Mouse (Mus musculus): ENCODE data around the gene Mical2. TPM values are rescaled to one million over a fixed set of nuclear protein-coding genes. Genes with fewer than 3 reads are reported as not detected.
A peak's percentile ranks its signal among the peaks of the same experiment; 100 is the strongest.

Gene Mical2
- polyA plus RNA-seq, 1 experiment from 2014 or later, result 3.4 TPM

DNA sequence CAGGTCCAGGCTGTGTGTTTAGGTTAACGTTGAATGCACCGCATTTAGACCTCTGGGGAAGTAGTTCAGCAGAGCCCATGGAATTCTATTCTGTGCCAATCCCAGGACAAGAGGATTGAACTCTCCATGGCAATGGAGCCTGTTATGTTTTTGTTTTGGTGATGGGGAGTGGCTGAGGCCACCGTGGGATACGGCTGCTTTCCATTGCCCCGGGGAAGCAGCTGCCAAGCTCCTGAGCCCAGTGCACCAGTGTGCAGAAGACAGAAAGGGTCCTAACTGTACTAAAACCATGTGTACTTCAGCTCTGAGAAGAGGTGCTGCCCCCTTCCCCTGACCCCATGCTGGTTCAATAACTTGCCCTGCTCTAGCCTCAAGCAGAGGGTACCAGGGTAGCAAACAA lies 47.0 kb downstream of the Mical2 start:
- 67% methylated on average over 5 of the region's 5 CpGs for WGBS (ENCODE audit: insufficient replicate concordance)
- no peak for ATAC-seq
- Histone ChIP-seq H3K4me1 (peaks cover 13% of the 10 kb centered on the region; the same call in 1 of the 2 replicates), H3K4me3 (no peak overlapping the region), H3K27ac (no peak overlapping the region), H3K27me3 (replicated peaks) (no peaks in the 10 kb centered on the region), H3K9ac (no peak overlapping the region), H3K36me3 (no peaks in the 10 kb centered on the region), H3K9me3 (replicated peaks) (no peaks in the 10 kb centered on the region), H3K4me2 (no peak overlapping the region)

DNA sequence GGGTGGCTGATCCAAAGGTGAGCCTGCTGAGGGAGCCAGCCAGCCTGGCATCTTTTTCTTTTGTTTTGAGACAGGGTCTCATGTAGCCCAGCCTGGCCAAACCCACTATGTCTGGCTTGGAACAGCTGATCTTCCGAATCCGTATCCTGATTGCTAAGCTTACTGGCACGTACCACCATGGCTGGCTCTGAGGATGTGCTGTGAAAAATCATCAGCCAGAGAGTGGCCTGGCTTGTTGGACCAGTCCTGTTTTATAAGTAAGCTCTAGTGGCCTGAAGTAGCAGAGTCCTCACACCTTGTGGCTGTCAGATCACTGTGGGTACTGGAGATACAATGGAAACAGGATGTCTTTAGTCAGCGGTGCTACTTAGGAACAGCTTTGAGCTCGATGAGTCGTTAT lies 47.8 kb downstream of the Mical2 start:
- H3K9me3 ChIP-seq (replicated peaks), result no peaks in the 10 kb centered on the region
- no peaks in the 10 kb centered on the region for H3K27me3 ChIP-seq (replicated peaks)
- 60% methylated on average over 6 of the region's 6 CpGs for WGBS (ENCODE audit: insufficient replicate concordance)
- H3K4me1 ChIP-seq, result peaks cover 19% of the 10 kb centered on the region; the same call in 1 of the 2 replicates
- no peak for ATAC-seq
- H3K27ac ChIP-seq, result no peak overlapping the region
- no peak overlapping the region for H3K9ac ChIP-seq
- H3K36me3 ChIP-seq, result no peaks in the 10 kb centered on the region
- H3K4me3 ChIP-seq, result no peak overlapping the region
- no peak overlapping the region for H3K4me2 ChIP-seq

DNA sequence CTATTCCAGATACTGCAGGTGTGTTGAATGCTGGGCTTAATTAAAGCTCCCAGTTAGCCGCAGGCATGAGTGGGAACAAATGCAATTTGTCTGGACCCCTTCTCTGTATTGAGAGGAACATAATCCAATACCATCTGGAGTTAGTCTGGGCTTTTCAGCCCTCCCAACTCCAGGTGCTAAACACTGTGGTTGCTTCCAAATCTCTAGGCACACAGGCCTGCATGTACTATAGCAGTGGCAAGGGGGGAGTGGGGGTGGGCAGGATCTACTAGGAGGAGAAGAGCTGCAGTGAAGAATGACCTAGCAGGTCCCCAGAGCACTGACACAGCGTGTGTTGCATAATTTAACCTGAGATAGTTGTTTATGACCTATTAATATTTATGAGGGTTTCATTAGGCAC lies 49.0 kb downstream of the Mical2 start:
- H3K36me3 ChIP-seq, result no peaks in the 10 kb centered on the region
- H3K4me2 ChIP-seq, result no peak overlapping the region
- no peak overlapping the region for H3K9ac ChIP-seq
- H3K9me3 ChIP-seq (replicated peaks), result no peaks in the 10 kb centered on the region
- no peak overlapping the region for H3K4me3 ChIP-seq
- ATAC-seq, result no peak
- peaks cover 22% of the 10 kb centered on the region; the same call in 1 of the 2 replicates for H3K4me1 ChIP-seq
- no peaks in the 10 kb centered on the region for H3K27me3 ChIP-seq (replicated peaks)
- no peak overlapping the region for H3K27ac ChIP-seq
- 68% methylated on average over 2 of the region's 2 CpGs for WGBS (ENCODE audit: insufficient replicate concordance)

DNA sequence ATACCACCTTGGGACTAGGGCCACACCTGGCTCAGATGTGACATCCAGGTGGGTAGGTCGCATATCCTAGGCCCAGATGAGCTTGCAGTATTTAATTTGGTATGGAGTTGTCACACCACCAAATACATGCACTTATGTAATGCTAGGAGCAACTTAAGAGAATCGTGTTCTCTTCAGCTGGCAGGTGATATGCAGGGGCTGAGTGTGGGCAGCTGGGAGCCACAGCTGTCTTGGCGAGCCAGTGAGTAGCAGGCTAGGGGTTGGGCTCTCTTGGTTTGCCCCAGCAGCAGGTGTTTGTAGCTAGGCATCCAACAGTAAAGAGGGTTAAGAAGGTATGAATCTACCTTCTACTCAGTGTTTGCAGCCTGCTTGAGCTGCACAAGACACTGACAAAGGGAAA lies 49.4 kb downstream of the Mical2 start:
- peaks cover 26% of the 10 kb centered on the region for H3K4me1 ChIP-seq

DNA sequence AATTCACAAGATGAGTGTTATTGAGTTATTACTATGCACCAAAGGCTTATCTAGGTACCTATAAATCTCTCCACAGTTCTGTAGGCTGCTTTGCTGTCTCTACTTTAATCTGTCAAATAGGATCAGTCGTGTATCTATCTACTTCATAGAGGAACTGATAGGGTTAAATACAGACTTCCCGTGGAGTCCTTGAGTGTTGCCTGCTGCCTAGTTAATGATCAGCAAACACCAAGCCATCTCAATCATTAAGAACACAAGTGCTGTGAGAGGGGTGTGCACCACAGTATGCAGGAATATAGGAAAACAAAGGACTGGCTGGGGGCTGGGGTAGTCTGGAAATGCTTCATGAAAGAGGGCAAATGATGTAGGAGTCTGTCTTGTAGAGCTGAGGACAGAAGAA lies 50.2 kb downstream of the Mical2 start:
- Histone ChIP-seq H3K27ac (no peak overlapping the region), H3K4me2 (no peak overlapping the region), H3K4me1 (peaks cover 31% of the 10 kb centered on the region), H3K4me3 (no peak overlapping the region), H3K36me3 (no peaks in the 10 kb centered on the region), H3K9ac (no peak overlapping the region), H3K27me3 (replicated peaks) (no peaks in the 10 kb centered on the region), H3K9me3 (replicated peaks) (no peaks in the 10 kb centered on the region)
- 26% methylated on average over 2 of the region's 2 CpGs for WGBS (ENCODE audit: insufficient replicate concordance)
- ATAC-seq, result no peak

More for the DNA sequence above, 49.4 kb downstream of the Mical2 start:
- Histone ChIP-seq H3K36me3 (no peaks in the 10 kb centered on the region), H3K4me3 (no peak overlapping the region), H3K27ac (no peak overlapping the region), H3K27me3 (replicated peaks) (no peaks in the 10 kb centered on the region), H3K4me2 (no peak overlapping the region), H3K9me3 (replicated peaks) (no peaks in the 10 kb centered on the region), H3K9ac (no peak overlapping the region)
- 54% methylated on average over 3 of the region's 3 CpGs for WGBS (ENCODE audit: insufficient replicate concordance)
- ATAC-seq, result no peak

DNA sequence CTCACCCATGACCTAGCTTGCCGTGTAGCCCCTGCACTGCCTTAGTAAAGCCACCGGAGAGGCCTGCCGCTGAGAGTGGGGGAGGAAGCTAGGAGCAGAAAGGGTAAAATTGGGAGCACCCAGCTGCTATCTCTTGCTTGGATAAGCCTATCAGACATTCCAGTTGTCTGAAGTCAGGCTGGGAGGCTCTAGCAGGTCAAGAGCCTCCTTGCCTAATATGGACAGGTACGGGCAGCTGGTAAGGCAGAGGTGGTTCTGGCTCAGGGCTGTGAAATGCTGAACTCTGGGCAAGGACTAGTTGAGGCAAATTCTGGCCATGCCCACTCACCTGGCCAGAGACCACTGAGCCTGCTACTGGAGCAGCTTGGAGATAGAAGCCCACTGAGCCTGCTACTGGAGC lies 51.2 kb downstream of the Mical2 start:
- no peak overlapping the region for H3K27ac ChIP-seq
- 61% methylated on average over 4 of the region's 4 CpGs for WGBS (ENCODE audit: insufficient replicate concordance)
- H3K36me3 ChIP-seq, result no peaks in the 10 kb centered on the region
- H3K4me1 ChIP-seq, result peaks cover 31% of the 10 kb centered on the region
- H3K9me3 ChIP-seq (replicated peaks), result no peaks in the 10 kb centered on the region
- ATAC-seq, result no peak
- no peak overlapping the region for H3K9ac ChIP-seq
- no peak overlapping the region for H3K4me3 ChIP-seq
- no peaks in the 10 kb centered on the region for H3K27me3 ChIP-seq (replicated peaks)
- no peak overlapping the region for H3K4me2 ChIP-seq

DNA sequence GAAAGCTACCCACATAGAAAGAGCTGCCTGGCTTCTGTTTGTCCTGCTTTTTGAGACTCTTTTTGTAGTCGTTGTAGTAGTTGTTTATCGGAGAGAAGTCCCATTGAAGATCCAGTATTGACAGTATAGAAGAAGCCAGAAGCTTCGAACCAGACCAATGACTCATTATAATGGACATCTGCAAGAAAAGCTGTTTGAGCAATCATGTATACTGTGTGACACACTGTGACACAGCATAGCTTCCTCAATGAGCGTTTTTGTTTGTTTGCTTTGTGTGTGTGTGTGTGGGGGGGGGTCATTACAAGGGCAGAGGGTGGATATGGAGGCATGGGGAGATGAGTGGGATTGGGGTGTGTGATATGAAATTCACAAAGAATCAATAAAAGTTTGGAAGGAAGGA lies 53.0 kb downstream of the Mical2 start:
- H3K4me1 ChIP-seq, result peaks cover 31% of the 10 kb centered on the region

DNA sequence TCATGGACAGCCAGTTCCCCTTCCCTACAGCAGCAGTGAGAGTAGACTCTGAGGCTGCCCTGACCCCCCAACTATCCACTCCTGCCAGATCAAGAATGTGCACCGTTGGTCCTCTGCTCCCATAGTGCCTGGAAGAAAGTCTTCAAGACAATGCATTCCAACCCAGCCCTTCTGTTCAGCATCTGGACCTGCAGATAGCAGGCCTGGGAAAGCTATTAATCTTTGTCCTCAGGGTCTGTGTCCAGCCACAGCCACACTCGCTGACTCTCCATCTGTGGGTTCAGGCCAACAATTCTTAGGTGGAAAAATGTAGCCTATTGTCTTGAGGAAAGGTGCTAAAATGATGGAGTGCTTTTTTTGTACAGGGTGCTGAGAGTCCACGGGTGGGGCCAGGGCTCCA lies 54.8 kb downstream of the Mical2 start:
- peaks cover 31% of the 10 kb centered on the region for H3K4me1 ChIP-seq
- H3K27me3 ChIP-seq (replicated peaks), result no peaks in the 10 kb centered on the region
- no peak overlapping the region for H3K27ac ChIP-seq
- H3K9me3 ChIP-seq (replicated peaks), result no peaks in the 10 kb centered on the region
- H3K9ac ChIP-seq, result no peak overlapping the region
- no peak overlapping the region for H3K4me3 ChIP-seq
- ATAC-seq, result no peak
- no peak overlapping the region for H3K4me2 ChIP-seq
- 24% methylated on average over 3 of the region's 3 CpGs for WGBS (ENCODE audit: insufficient replicate concordance)
- no peaks in the 10 kb centered on the region for H3K36me3 ChIP-seq

More for the DNA sequence above, 53.0 kb downstream of the Mical2 start:
- H3K9ac ChIP-seq, result no peak overlapping the region
- WGBS (ENCODE audit: insufficient replicate concordance), result 42% methylated on average over 4 of the region's 4 CpGs
- H3K9me3 ChIP-seq (replicated peaks), result no peaks in the 10 kb centered on the region
- H3K27ac ChIP-seq, result peak overlapping the region; percentile 14; the same call in 1 of the 2 replicates
- no peaks in the 10 kb centered on the region for H3K36me3 ChIP-seq
- no peak overlapping the region for H3K4me2 ChIP-seq
- no peak overlapping the region for H3K4me3 ChIP-seq
- H3K27me3 ChIP-seq (replicated peaks), result no peaks in the 10 kb centered on the region
- ATAC-seq, result no peak

DNA sequence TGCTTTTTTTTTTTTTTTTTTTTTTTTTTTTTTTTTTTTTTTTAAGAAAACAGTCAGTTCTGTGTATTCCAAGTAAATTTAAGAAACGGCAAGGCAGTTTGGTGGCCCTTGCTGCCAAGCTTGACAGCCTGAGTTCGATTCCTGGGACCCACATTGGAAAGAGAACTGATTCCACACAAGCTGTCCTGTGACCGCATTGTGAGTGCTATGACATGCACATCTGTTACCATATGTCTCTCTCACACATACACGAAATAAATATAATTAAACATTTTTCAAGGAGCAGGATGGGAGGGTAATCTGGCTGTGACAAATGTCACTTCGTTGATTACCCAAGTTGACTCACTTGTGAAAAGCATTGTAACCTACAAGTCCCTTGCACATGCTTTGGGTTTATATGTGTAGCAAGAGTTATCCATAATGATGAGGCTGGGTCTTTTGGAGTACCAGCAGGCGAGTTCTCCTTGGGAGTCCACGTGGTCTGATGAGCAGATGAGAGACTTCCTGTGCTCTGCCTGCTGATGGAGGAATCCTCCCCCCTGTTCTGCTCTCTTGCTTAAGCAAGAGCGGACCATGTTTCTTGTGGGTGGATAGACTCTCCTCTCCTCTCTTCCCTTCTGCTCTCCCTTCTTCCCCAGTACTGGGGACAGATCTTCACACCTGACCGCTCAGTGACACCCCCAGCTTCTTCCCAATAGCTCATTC lies 58.1 kb downstream of the Mical2 start:
- WGBS (ENCODE audit: insufficient replicate concordance), result 53% methylated on average over 9 of the region's 9 CpGs
- H3K9me3 ChIP-seq (replicated peaks), result no peaks in the 10 kb centered on the region
- no peak overlapping the region for H3K27ac ChIP-seq
- H3K4me1 ChIP-seq, result peaks cover 12% of the 10 kb centered on the region
- H3K36me3 ChIP-seq, result no peaks in the 10 kb centered on the region
- H3K4me2 ChIP-seq, result no peak overlapping the region
- H3K27me3 ChIP-seq (replicated peaks), result no peaks in the 10 kb centered on the region
- no peak overlapping the region for H3K4me3 ChIP-seq
- no peak for ATAC-seq
- H3K9ac ChIP-seq, result no peak overlapping the region

DNA sequence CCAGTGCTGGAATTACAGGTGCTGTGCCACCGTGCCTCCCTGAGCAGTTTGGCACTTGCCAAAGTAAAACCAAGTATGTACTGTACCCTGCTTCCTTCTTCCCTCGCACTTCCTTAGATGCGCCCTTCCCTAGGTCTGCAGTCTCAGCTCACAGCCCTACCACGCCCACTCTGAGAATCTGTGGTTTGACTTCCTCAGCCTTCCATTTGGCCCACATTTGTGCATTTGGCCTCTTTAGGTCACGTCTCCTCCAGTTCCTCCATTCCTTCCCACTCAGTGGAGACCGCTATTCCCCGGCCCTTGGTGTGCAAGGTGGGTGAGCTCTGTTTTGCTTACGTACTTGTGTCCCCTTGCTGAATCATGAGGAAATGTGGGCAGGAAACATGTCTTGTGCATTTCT lies 59.9 kb downstream of the Mical2 start:
- WGBS (ENCODE audit: insufficient replicate concordance), result 49% methylated on average over 8 of the region's 8 CpGs
- no peak overlapping the region for H3K27ac ChIP-seq
- peaks cover 7% of the 10 kb centered on the region; the same call in 1 of the 2 replicates for H3K4me1 ChIP-seq

DNA sequence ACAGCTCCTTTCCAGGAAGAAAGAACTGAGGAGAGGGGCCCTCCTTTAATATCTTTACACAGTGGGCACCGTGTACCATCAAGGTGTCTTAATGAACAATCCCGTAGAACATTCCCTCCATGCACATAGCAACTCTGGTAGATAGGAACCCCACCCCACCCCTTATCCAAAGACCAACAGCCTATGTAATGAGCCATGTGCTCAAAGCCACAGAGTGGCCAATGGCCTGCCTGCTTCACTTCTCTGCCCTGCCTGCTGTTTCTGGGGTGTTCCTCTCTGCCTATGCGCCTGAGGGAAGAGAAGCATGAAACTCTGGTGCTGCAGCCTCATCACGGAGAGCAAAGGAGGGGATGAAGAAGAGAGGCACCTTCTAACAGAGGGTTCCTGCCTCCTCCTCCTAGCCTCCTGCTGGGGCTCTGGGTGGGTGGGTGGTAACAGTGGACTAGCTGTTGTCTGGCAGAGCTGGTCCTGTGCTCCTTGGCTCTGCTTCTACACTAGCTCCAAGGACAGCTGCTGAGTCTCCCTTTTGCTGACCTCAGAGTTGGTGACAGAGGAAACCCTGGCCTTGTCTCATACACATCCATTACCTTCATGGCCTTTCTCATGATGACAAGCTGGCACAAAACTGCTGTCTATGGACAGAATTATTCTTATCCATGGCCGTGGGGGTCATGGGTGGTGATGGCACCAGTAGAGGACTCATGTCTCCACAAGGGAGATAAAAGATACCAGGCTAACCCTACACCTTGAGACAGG lies 62.9 kb downstream of the Mical2 start:
- 0 out of 2 replicates have a peak, but pooled peaks cover 7% of the 10 kb centered on the region for H3K4me1 ChIP-seq
- H3K9ac ChIP-seq, result no peak overlapping the region
- H3K27ac ChIP-seq, result no peak overlapping the region
- no peak for ATAC-seq
- H3K4me3 ChIP-seq, result no peak overlapping the region
- H3K9me3 ChIP-seq (replicated peaks), result no peaks in the 10 kb centered on the region
- WGBS (ENCODE audit: insufficient replicate concordance), result 70% methylated on average over 5 of the region's 5 CpGs
- no peaks in the 10 kb centered on the region for H3K36me3 ChIP-seq
- H3K4me2 ChIP-seq, result no peak overlapping the region
- H3K27me3 ChIP-seq (replicated peaks), result no peaks in the 10 kb centered on the region

More for the DNA sequence above, 59.9 kb downstream of the Mical2 start:
- no peak for ATAC-seq
- H3K36me3 ChIP-seq, result no peaks in the 10 kb centered on the region
- H3K27me3 ChIP-seq (replicated peaks), result no peaks in the 10 kb centered on the region
- no peak overlapping the region for H3K4me2 ChIP-seq
- H3K9me3 ChIP-seq (replicated peaks), result no peaks in the 10 kb centered on the region
- no peak overlapping the region for H3K9ac ChIP-seq
- H3K4me3 ChIP-seq, result no peak overlapping the region

DNA sequence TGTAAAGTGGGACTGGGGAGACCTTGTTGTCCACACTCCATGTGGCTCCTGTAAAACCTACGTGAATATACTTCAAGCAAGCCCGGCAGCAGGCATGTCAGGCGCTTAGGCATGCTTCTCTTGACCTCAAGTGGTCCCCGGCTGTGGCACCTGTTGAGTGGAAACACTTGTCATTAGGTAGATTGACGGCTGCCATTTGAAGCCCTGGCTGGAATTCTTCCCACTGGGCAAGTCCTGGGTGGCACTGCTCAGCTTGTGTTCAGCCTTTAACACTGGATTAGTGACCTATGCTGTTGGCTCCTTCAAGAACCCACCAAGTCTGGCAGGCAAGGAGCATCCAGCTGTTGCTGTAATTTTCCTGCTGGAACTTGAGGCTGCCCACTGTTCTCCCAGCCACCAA lies 63.9 kb downstream of the Mical2 start:
- Histone ChIP-seq H3K9ac (no peak overlapping the region), H3K4me2 (no peak overlapping the region), H3K27me3 (replicated peaks) (no peaks in the 10 kb centered on the region), H3K36me3 (no peaks in the 10 kb centered on the region), H3K27ac (no peak overlapping the region), H3K9me3 (replicated peaks) (no peaks in the 10 kb centered on the region), H3K4me1 (0 out of 2 replicates have a peak, but pooled peaks cover 7% of the 10 kb centered on the region), H3K4me3 (no peak overlapping the region)
- 69% methylated on average over 5 of the region's 5 CpGs for WGBS (ENCODE audit: insufficient replicate concordance)
- ATAC-seq, result no peak
